Mouse (Mus musculus): Measurements from ENCODE around the gene Kcp. TPM values are rescaled to one million over a fixed set of nuclear protein-coding genes. Genes with fewer than 3 reads are reported as not detected.

Gene Kcp
- polyA plus RNA-seq, 1 experiment, result 0.26 TPM

DNA sequence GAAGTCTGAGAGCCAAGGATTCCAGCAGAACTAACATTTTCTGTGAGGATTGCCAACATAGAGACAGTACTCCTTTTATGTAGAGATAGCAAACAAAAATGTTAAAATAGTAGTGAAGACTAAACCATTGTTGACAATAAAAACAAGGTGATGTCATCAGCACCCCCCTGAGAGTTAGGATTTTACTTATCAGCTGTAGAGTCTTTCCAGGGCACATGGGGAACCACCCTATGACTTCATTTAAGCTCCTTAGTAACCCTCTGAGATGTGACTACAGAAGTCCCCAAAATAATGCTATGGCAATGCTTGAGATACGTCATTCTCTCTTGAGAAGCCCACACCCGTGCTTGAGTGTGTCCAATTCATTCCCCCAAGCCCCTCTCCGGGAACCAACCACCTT is 44.4 kb downstream of the Kcp start:
- Histone ChIP-seq H3K36me3 (ENCODE audit: control insufficient read depth, insufficient read depth) (peaks cover 23% of the 10 kb centered on the region), H3K27me3 (ENCODE audit: control insufficient read depth, insufficient read depth, insufficient read length) (no peaks in the 10 kb centered on the region), H3K79me2 (ENCODE audit: control insufficient read depth, insufficient read depth) (no peaks in the 10 kb centered on the region), H3K4me3 (no peak overlapping the region), H3ac (ENCODE audit: control insufficient read depth, insufficient read length) (no peak overlapping the region), H3K4me2 (ENCODE audit: low read depth) (no peak overlapping the region)
- TF ChIP-seq MYOD1 (IDR thresholded peaks at IDR 0.05; ENCODE audit: control insufficient read depth in 1 of 3, insufficient read length in 2 of 3, low read depth in 2 of 3), result no peak
- no peak for TF ChIP-seq POLR2AphosphoS2 (IDR thresholded peaks at IDR 0.05; ENCODE audit: insufficient read length, low read depth)
- TF ChIP-seq USF1 (IDR thresholded peaks at IDR 0.05; ENCODE audit: low read depth), result no peak
- no peak for TF ChIP-seq MAX (IDR thresholded peaks at IDR 0.05; ENCODE audit: low read depth)
- TF ChIP-seq TCF3 (IDR thresholded peaks at IDR 0.05; ENCODE audit: insufficient read length, low read depth), result no peak
- TF ChIP-seq E2F4 (IDR thresholded peaks at IDR 0.05; ENCODE audit: insufficient read depth), result no peak
- no peak for TF ChIP-seq POLR2A (IDR thresholded peaks at IDR 0.05; ENCODE audit: insufficient read length, low read depth)
- no peak for TF ChIP-seq CEBPB (IDR thresholded peaks at IDR 0.05; ENCODE audit: insufficient read depth, poor library complexity, severe bottlenecking)
- TF ChIP-seq REST (IDR thresholded peaks at IDR 0.05; ENCODE audit: insufficient read depth, insufficient read length), result no peak
- no peak for TF ChIP-seq TCF12 (IDR thresholded peaks at IDR 0.05; ENCODE audit: insufficient read depth, poor library complexity, severe bottlenecking)
- no peak for TF ChIP-seq SRF (IDR thresholded peaks at IDR 0.05; ENCODE audit: control insufficient read depth, insufficient read length, low read depth)
- TF ChIP-seq MYOG (IDR thresholded peaks at IDR 0.05; ENCODE audit: control insufficient read depth in 1 of 3, insufficient read depth in 1 of 3, insufficient read length in 2 of 3, low read depth in 2 of 3), result no peak

DNA sequence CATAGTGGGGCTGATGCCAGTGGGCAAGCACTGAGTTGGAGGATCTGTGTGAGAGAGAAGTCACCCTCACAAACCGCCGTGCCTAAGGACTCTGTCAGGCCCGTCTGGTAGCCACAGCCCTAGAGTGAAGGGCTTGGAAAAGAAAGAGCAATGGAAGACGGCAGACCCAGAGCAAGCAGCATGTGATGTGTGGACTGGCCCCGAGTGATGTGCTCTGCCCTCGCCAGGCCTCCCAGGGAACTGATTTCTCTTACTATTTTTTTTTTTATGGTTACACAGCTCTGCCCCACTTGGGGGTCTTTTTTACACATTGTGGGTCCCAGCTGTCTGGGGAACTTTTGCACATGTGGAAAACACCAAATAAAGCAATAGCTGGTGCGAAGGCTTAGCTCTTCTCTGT is 46.2 kb downstream of the Kcp start:
- no peak overlapping the region for H3ac ChIP-seq (ENCODE audit: control insufficient read depth, insufficient read length)
- TF ChIP-seq POLR2AphosphoS2 (IDR thresholded peaks at IDR 0.05; ENCODE audit: insufficient read length, low read depth) (peak; percentile 61), E2F4 (IDR thresholded peaks at IDR 0.05; ENCODE audit: insufficient read depth) (no peak)
- peaks cover 40% of the 10 kb centered on the region for H3K36me3 ChIP-seq (ENCODE audit: control insufficient read depth, insufficient read depth)
- H3K4me3 ChIP-seq, result no peak overlapping the region
- no peak overlapping the region for H3K4me2 ChIP-seq (ENCODE audit: low read depth)
- H3K79me2 ChIP-seq (ENCODE audit: control insufficient read depth, insufficient read depth), result no peaks in the 10 kb centered on the region
- H3K27me3 ChIP-seq (ENCODE audit: control insufficient read depth, insufficient read depth, insufficient read length), result no peaks in the 10 kb centered on the region

DNA sequence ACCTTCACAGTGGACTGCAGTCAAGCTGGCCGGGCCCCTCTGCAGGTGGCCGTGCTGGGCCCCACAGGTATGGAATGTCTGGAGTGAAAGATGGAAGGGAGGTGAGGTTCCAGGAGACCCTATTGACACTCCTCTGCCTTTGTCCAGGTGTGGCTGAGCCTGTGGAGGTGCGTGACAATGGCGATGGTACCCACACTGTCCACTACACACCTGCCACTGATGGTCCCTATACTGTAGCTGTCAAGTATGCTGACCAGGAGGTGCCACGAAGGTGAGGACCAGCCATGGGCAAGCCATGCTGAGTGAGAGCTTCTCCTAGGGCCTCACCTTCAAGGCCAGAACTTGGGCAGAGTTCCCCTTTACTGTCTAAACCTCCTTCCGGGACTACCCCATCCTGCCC is 57.1 kb downstream of the Kcp start:
- TF ChIP-seq MAX (IDR thresholded peaks at IDR 0.05; ENCODE audit: low read depth) (no peak), POLR2A (IDR thresholded peaks at IDR 0.05; ENCODE audit: insufficient read length, low read depth) (peak; percentile 63), POLR2AphosphoS2 (IDR thresholded peaks at IDR 0.05; ENCODE audit: insufficient read length, low read depth) (peak; percentile 79)
- Histone ChIP-seq H3K27me3 (ENCODE audit: control insufficient read depth, insufficient read depth, insufficient read length) (no peaks in the 10 kb centered on the region), H3K36me3 (ENCODE audit: control insufficient read depth, insufficient read depth) (peaks cover 88% of the 10 kb centered on the region), H3K4me2 (ENCODE audit: low read depth) (no peak overlapping the region), H3K79me2 (ENCODE audit: control insufficient read depth, insufficient read depth) (no peaks in the 10 kb centered on the region), H3ac (ENCODE audit: control insufficient read depth, insufficient read length) (no peak overlapping the region), H3K4me3 (no peak overlapping the region)

DNA sequence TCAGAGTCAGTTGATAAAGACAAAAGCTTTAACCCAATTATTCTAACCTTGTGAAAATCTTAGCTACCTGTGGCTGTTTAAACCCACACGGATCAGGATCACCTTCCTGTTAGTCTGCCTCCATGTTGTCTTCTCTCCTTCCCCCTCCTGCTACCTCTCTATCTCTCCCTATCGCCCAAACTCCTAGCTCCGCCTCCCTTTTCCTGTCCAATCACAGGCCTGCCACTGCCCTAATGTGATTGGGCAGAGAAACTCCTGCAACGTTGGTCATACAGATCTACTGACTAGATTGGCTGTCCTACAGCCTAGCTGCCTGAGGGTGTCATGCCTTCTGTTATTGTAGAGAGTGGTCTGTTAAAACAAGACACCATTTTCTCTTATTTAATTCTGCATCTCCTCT is 57.9 kb downstream of the Kcp start:
- Histone ChIP-seq H3K27me3 (ENCODE audit: control insufficient read depth, insufficient read depth, insufficient read length) (no peaks in the 10 kb centered on the region), H3K79me2 (ENCODE audit: control insufficient read depth, insufficient read depth) (no peaks in the 10 kb centered on the region), H3K36me3 (ENCODE audit: control insufficient read depth, insufficient read depth) (peaks cover 90% of the 10 kb centered on the region), H3K4me3 (no peak overlapping the region), H3ac (ENCODE audit: control insufficient read depth, insufficient read length) (no peak overlapping the region), H3K4me2 (ENCODE audit: low read depth) (no peak overlapping the region)
- TF ChIP-seq POLR2A (IDR thresholded peaks at IDR 0.05; ENCODE audit: insufficient read length, low read depth), result no peak
- no peak for TF ChIP-seq TCF12 (IDR thresholded peaks at IDR 0.05; ENCODE audit: insufficient read depth, poor library complexity, severe bottlenecking)
- no peak for TF ChIP-seq E2F4 (IDR thresholded peaks at IDR 0.05; ENCODE audit: insufficient read depth)
- no peak for TF ChIP-seq SRF (IDR thresholded peaks at IDR 0.05; ENCODE audit: control insufficient read depth, insufficient read length, low read depth)
- no peak for TF ChIP-seq TCF3 (IDR thresholded peaks at IDR 0.05; ENCODE audit: insufficient read length, low read depth)
- TF ChIP-seq USF1 (IDR thresholded peaks at IDR 0.05; ENCODE audit: low read depth), result no peak
- TF ChIP-seq MYOG (IDR thresholded peaks at IDR 0.05; ENCODE audit: control insufficient read depth in 1 of 3, insufficient read depth in 1 of 3, insufficient read length in 2 of 3, low read depth in 2 of 3), result no peak
- TF ChIP-seq CEBPB (IDR thresholded peaks at IDR 0.05; ENCODE audit: insufficient read depth, poor library complexity, severe bottlenecking), result no peak
- no peak for TF ChIP-seq REST (IDR thresholded peaks at IDR 0.05; ENCODE audit: insufficient read depth, insufficient read length)
- no peak for TF ChIP-seq MAX (IDR thresholded peaks at IDR 0.05; ENCODE audit: low read depth)
- TF ChIP-seq POLR2AphosphoS2 (IDR thresholded peaks at IDR 0.05; ENCODE audit: insufficient read length, low read depth), result no peak
- TF ChIP-seq MYOD1 (IDR thresholded peaks at IDR 0.05; ENCODE audit: control insufficient read depth in 1 of 3, insufficient read length in 2 of 3, low read depth in 2 of 3), result no peak

DNA sequence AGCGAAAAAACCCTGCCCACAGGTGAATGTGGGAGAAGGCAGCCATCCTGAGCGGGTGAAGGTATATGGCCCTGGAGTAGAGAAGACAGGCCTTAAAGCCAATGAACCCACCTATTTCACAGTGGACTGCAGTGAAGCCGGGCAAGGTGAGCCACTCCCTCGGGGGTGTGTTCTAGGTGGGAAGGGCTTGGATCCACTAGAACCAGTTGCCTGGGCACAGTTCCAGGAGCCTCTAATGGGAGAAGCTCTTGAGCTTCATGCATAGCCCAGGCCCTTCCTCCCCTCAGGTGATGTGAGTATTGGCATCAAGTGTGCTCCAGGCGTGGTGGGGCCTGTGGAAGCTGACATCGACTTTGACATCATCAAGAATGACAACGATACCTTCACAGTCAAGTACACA is 62.4 kb downstream of the Kcp start:
- H3K27me3 ChIP-seq (ENCODE audit: control insufficient read depth, insufficient read depth, insufficient read length), result no peaks in the 10 kb centered on the region
- H3K36me3 ChIP-seq (ENCODE audit: control insufficient read depth, insufficient read depth), result peaks cover 96% of the 10 kb centered on the region
- no peak overlapping the region for H3ac ChIP-seq (ENCODE audit: control insufficient read depth, insufficient read length)
- no peak overlapping the region for H3K4me2 ChIP-seq (ENCODE audit: low read depth)
- no peaks in the 10 kb centered on the region for H3K79me2 ChIP-seq (ENCODE audit: control insufficient read depth, insufficient read depth)
- no peak overlapping the region for H3K4me3 ChIP-seq
- no peak for TF ChIP-seq CEBPB (IDR thresholded peaks at IDR 0.05; ENCODE audit: insufficient read depth, poor library complexity, severe bottlenecking)
- TF ChIP-seq E2F4 (IDR thresholded peaks at IDR 0.05; ENCODE audit: insufficient read depth), result no peak
- TF ChIP-seq POLR2A (IDR thresholded peaks at IDR 0.05; ENCODE audit: insufficient read length, low read depth), result no peak
- TF ChIP-seq TCF12 (IDR thresholded peaks at IDR 0.05; ENCODE audit: insufficient read depth, poor library complexity, severe bottlenecking), result no peak

All from myocyte (in vitro differentiated cells).